Mouse (Mus musculus): Measurements from ENCODE around the gene Mmp14. TPM values are rescaled to one million over a fixed set of nuclear protein-coding genes. Genes with fewer than 3 reads are reported as not detected.

Mmp14 gene
- total and polyA plus RNA-seq, 3 experiments: 28.6 to 108 (median 60.4) TPM

DNA sequence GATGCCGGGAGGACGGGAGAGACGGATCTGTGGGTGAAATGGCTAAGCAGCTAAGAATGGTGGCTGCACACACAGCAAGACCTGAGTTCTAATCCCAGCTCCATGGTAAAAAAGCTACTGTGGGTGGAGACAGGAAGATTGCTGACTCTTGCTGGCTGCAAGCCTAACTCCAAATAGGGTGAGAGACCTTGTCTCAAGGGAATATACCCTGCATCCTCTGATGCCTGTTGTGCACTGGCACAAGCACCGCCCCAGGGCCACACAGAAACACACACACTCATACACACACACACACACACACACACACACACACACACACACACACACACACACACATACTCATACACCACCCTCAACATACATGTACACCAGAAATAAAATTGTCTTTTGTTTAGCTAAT lies 14.6 kb upstream of the Mmp14 start:
- H3K4me1 ChIP-seq (ENCODE audit: insufficient read depth, low read depth, low read length): peaks cover 28% of the 10 kb centered on the region
- no peak for TF ChIP-seq CTCF (IDR thresholded peaks at IDR 0.05; ENCODE audit: low read depth, low read length)
- TF ChIP-seq GATA2 (IDR thresholded peaks at IDR 0.05; ENCODE audit: borderline replicate concordance, low read depth, low read length): no peak
- H3K9me3 ChIP-seq (replicated peaks): no peaks in the 10 kb centered on the region
- no peak for ATAC-seq (ENCODE audit: extremely low read depth, insufficient number of reproducible peaks, low FRiP score, poor library complexity, severe bottlenecking)
- H3K36me3 ChIP-seq (replicated peaks): peaks cover 16% of the 10 kb centered on the region
- H3K4me3 ChIP-seq (ENCODE audit: low read depth, low read length): no peak overlapping the region
- DNase-seq (ENCODE audit: low spot score): no peak
- peaks cover 3% of the 10 kb centered on the region; the same call in 1 of the 2 replicates for H3K27me3 ChIP-seq (ENCODE audit: insufficient read depth, low read length)

DNA sequence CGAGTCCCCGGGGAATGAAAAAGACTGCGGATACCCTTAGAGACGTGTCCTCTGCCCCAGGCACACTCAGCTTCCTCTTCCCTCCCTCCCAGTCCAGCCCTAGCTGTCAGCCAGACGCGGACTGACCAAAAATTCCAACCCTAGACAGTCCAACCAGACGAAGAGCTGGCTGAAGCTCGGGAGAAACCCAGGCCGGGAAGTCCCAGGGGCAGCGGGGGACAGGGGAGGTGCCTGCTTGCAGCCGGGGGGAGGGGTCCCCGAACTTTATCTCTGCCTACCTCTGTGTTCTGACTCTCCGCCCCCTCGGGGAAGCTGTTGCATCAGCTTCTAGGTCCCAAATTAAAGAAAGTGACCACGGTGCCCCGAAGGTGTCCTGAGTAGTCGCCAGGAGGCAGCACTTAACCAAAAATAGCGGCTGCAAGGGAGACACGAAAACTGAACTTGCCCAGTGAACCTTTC lies 13.8 kb upstream of the Mmp14 start, which contains the start of gene Slc7a7:
Slc7a7 (minus strand) TSS at position 158 of the 459 bp plus-strand sequence.
- Histone ChIP-seq H3K27me3 (ENCODE audit: insufficient read depth, low read length) (peaks cover 3% of the 10 kb centered on the region; the same call in 1 of the 2 replicates), H3K4me1 (ENCODE audit: insufficient read depth, low read depth, low read length) (peaks cover 30% of the 10 kb centered on the region), H3K9me3 (replicated peaks) (no peaks in the 10 kb centered on the region), H3K36me3 (replicated peaks) (peaks cover 18% of the 10 kb centered on the region), H3K4me3 (ENCODE audit: low read depth, low read length) (peak within 1 kb of the TSS; percentile 45; the same call in 1 of the 2 replicates)
- TF ChIP-seq TAL1 (conservative IDR thresholded peaks at IDR 0.05; ENCODE audit: low read depth, low read length): no peak
- TF ChIP-seq CTCF (IDR thresholded peaks at IDR 0.05; ENCODE audit: low read depth, low read length): no peak; the same call in 1 of the 2 replicates
- no peak for TF ChIP-seq GATA2 (IDR thresholded peaks at IDR 0.05; ENCODE audit: borderline replicate concordance, low read depth, low read length)
- TF ChIP-seq POLR2AphosphoS5 (IDR thresholded peaks at IDR 0.05; ENCODE audit: insufficient replicate concordance, low read depth, low read length): no peak
- TF ChIP-seq GATA1 (IDR thresholded peaks at IDR 0.05; ENCODE audit: borderline replicate concordance, low read length): no peak
- no peak for ATAC-seq (ENCODE audit: extremely low read depth, insufficient number of reproducible peaks, low FRiP score, poor library complexity, severe bottlenecking)
- peak; percentile 49 for DNase-seq (ENCODE audit: low spot score)

DNA sequence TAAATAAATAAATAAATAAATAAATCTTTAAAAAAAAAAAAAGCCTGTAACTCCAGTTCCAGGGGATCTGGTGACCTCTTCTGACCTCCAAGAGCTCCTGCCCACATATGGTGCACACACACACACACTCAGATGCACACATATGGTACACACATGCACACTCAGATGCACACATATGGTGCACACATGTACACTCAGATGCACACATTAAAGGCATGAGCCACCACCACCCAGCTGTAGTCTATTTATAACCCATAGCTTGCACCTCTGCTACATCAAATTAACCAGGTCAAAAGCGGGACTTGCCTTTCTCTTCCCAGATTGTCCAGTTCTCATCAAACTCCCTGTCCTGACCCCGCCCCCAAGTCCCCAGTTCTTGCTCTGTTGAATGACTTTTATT lies 10.4 kb upstream of the Mmp14 start:
- peaks cover 18% of the 10 kb centered on the region for H3K36me3 ChIP-seq (replicated peaks)
- H3K4me3 ChIP-seq (ENCODE audit: low read depth, low read length): no peak overlapping the region
- ATAC-seq (ENCODE audit: extremely low read depth, insufficient number of reproducible peaks, low FRiP score, poor library complexity, severe bottlenecking) (no peak), DNase-seq (ENCODE audit: low spot score) (no peak)
- H3K4me1 ChIP-seq (ENCODE audit: insufficient read depth, low read depth, low read length): peaks cover 55% of the 10 kb centered on the region
- no peak for TF ChIP-seq POLR2AphosphoS5 (IDR thresholded peaks at IDR 0.05; ENCODE audit: insufficient replicate concordance, low read depth, low read length)
- no peak for TF ChIP-seq CTCF (IDR thresholded peaks at IDR 0.05; ENCODE audit: low read depth, low read length)
- TF ChIP-seq TAL1 (conservative IDR thresholded peaks at IDR 0.05; ENCODE audit: low read depth, low read length): no peak
- no peak for TF ChIP-seq GATA2 (IDR thresholded peaks at IDR 0.05; ENCODE audit: borderline replicate concordance, low read depth, low read length)
- no peaks in the 10 kb centered on the region for H3K27me3 ChIP-seq (ENCODE audit: insufficient read depth, low read length)
- H3K9me3 ChIP-seq (replicated peaks): no peaks in the 10 kb centered on the region

DNA sequence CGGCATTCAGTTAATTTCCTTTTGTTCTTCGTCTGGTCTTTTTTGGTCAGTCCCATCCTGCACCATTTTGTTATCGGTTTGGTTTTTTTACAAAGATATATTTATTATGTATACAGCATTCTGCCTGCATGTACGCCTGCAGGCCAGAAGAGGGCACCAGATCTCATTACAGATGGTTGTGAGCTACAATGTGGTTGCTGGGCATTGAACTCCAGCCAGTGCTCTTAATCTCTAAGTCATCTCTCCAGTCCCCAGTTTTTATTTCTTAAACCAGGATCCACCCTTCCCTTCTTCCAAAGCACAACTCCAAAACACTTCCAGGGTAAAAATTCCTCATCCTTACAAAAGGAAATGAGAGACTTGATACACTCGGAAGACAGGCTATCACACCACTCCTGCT lies 8.0 kb upstream of the Mmp14 start:
- Histone ChIP-seq H3K27me3 (ENCODE audit: insufficient read depth, low read length) (no peaks in the 10 kb centered on the region), H3K4me3 (ENCODE audit: low read depth, low read length) (no peak overlapping the region), H3K9me3 (replicated peaks) (no peaks in the 10 kb centered on the region), H3K4me1 (ENCODE audit: insufficient read depth, low read depth, low read length) (peaks cover 52% of the 10 kb centered on the region), H3K36me3 (replicated peaks) (peaks cover 25% of the 10 kb centered on the region)
- ATAC-seq (ENCODE audit: extremely low read depth, insufficient number of reproducible peaks, low FRiP score, poor library complexity, severe bottlenecking) (no peak), DNase-seq (ENCODE audit: low spot score) (no peak)
- TF ChIP-seq GATA2 (IDR thresholded peaks at IDR 0.05; ENCODE audit: borderline replicate concordance, low read depth, low read length) (no peak), GATA1 (IDR thresholded peaks at IDR 0.05; ENCODE audit: borderline replicate concordance, low read length) (no peak), TAL1 (conservative IDR thresholded peaks at IDR 0.05; ENCODE audit: low read depth, low read length) (no peak), CTCF (IDR thresholded peaks at IDR 0.05; ENCODE audit: low read depth, low read length) (peak; percentile 38; the same call in 1 of the 2 replicates), POLR2AphosphoS5 (IDR thresholded peaks at IDR 0.05; ENCODE audit: insufficient replicate concordance, low read depth, low read length) (no peak)

DNA sequence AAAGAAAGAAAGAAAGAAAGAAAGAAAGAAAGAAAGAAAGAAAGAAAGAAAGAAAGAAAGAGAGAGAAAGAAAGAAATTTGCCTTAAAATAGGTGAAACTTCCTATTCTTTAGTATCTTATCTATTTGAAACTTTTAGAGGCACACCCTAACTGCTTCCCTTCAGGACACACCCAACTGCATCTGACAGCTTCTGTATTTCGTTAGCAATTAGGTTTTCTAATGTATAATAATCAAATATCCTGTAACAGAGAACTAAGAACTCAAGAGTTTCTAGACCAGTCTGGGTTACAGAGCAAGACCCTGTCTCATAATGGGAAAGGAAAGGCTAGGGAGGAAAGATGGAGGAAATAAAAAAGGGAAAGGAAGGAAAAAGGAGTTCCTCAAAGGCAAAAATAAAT lies 6.8 kb upstream of the Mmp14 start:
- Histone ChIP-seq H3K4me3 (ENCODE audit: low read depth, low read length) (no peak overlapping the region), H3K4me1 (ENCODE audit: insufficient read depth, low read depth, low read length) (peaks cover 61% of the 10 kb centered on the region)

DNA sequence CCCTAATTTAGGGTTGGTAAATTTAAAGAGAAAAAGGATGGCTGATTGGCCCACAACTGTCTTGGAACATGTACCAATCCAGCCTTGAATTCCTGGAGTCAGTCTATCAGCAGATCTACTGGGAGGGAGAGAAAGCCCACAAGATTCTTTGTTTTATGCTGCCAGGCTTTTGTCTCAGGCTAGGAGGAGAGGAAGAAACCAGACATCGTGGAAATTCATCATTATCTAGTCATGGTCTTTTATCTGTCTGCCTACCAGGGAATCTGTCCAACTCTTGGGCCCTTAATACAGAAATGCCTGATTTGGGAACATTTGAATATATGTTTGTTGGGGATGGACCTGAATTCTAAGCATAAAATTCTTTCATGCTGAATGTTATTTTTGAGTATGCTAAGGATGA lies 5.9 kb upstream of the Mmp14 start:
- Histone ChIP-seq H3K27me3 (ENCODE audit: insufficient read depth, low read length) (no peaks in the 10 kb centered on the region), H3K9me3 (replicated peaks) (no peaks in the 10 kb centered on the region), H3K4me3 (ENCODE audit: low read depth, low read length) (peak overlapping the region; percentile 95; the same call in 1 of the 2 replicates), H3K36me3 (replicated peaks) (peaks cover 35% of the 10 kb centered on the region), H3K4me1 (ENCODE audit: insufficient read depth, low read depth, low read length) (peaks cover 70% of the 10 kb centered on the region)
- DNase-seq (ENCODE audit: low spot score): no peak
- TF ChIP-seq GATA2 (IDR thresholded peaks at IDR 0.05; ENCODE audit: borderline replicate concordance, low read depth, low read length) (no peak), TAL1 (conservative IDR thresholded peaks at IDR 0.05; ENCODE audit: low read depth, low read length) (no peak), POLR2AphosphoS5 (IDR thresholded peaks at IDR 0.05; ENCODE audit: insufficient replicate concordance, low read depth, low read length) (no peak), GATA1 (IDR thresholded peaks at IDR 0.05; ENCODE audit: borderline replicate concordance, low read length) (no peak), CTCF (IDR thresholded peaks at IDR 0.05; ENCODE audit: low read depth, low read length) (no peak)
- ATAC-seq (ENCODE audit: extremely low read depth, insufficient number of reproducible peaks, low FRiP score, poor library complexity, severe bottlenecking): no peak

More for the DNA sequence above, 6.8 kb upstream of the Mmp14 start:
- TF ChIP-seq TAL1 (conservative IDR thresholded peaks at IDR 0.05; ENCODE audit: low read depth, low read length) (no peak), CTCF (IDR thresholded peaks at IDR 0.05; ENCODE audit: low read depth, low read length) (no peak), GATA2 (IDR thresholded peaks at IDR 0.05; ENCODE audit: borderline replicate concordance, low read depth, low read length) (no peak), POLR2AphosphoS5 (IDR thresholded peaks at IDR 0.05; ENCODE audit: insufficient replicate concordance, low read depth, low read length) (no peak), GATA1 (IDR thresholded peaks at IDR 0.05; ENCODE audit: borderline replicate concordance, low read length) (no peak)
- Histone ChIP-seq H3K27me3 (ENCODE audit: insufficient read depth, low read length) (no peaks in the 10 kb centered on the region), H3K9me3 (replicated peaks) (no peaks in the 10 kb centered on the region), H3K36me3 (replicated peaks) (peaks cover 28% of the 10 kb centered on the region)
- ATAC-seq (ENCODE audit: extremely low read depth, insufficient number of reproducible peaks, low FRiP score, poor library complexity, severe bottlenecking) (peak; percentile 30; the same call in 1 of the 2 replicates), DNase-seq (ENCODE audit: low spot score) (no peak)
